Mouse (Mus musculus) heart, adult 18-20 months (tissue): ENCODE measurements at regions not wholly inside any gene's neighbourhood (a gene's known extent, or its start where the extent isn't known, plus 50 kb on each side); places are given as distances from the start of the nearest gene placed in this dataset.

Source experiments
- DNase-seq, 2 experiments: peaks; one replicate each; pipeline ENCODE4 v3.0.0; 2021 to 2022; ENCODE audit warnings: mixed read lengths in 1 of 2

- DNase-seq, result no peak
Measured at GRCm38 (mm10) chr6:100141225-100141624, 146.1 kb downstream of the Rybp start.

GRCm38 (mm10) chr6:100140581-100141114, 146.6 kb downstream of the Rybp start:
- no peak for DNase-seq

- DNase-seq, result no peak
Measured at GRCm38 (mm10) chr6:100139809-100140208, 147.5 kb downstream of the Rybp start.

GRCm38 (mm10) chr6:100138659-100139058, 148.6 kb downstream of the Rybp start:
- no peak for DNase-seq

- peak in 1 of 2 experiments; percentile 29 for DNase-seq
Measured at GRCm38 (mm10) chr6:100135177-100135576, 152.1 kb downstream of the Rybp start.

- no peak for DNase-seq
Measured at GRCm38 (mm10) chr6:100133970-100134369, 153.3 kb downstream of the Rybp start.

- peak in 1 of 2 experiments; percentile 29 for DNase-seq
Measured at GRCm38 (mm10) chr6:100132916-100133600, 154.2 kb downstream of the Rybp start.

- peak; percentile 85 to 88 for DNase-seq
Measured at GRCm38 (mm10) chr6:100127221-100128143, 159.8 kb downstream of the Rybp start.

GRCm38 (mm10) chr6:100126736-100127135, 160.5 kb downstream of the Rybp start:
- no peak for DNase-seq

- no peak for DNase-seq
Measured at GRCm38 (mm10) chr6:100126326-100126725, 161.0 kb downstream of the Rybp start.

GRCm38 (mm10) chr6:100121240-100121639, 166.0 kb downstream of the Rybp start:
- DNase-seq, result no peak

- DNase-seq, result no peak
Measured at GRCm38 (mm10) chr6:100120017-100120944, 167.0 kb downstream of the Rybp start.

- DNase-seq, result no peak
Measured at GRCm38 (mm10) chr6:100117084-100117483, 170.2 kb downstream of the Rybp start.

- no peak for DNase-seq
Measured at GRCm38 (mm10) chr6:100113393-100114137, 173.7 kb downstream of the Rybp start.

- DNase-seq, result peak; percentile 40 to 74
Measured at GRCm38 (mm10) chr6:100110981-100111660, 176.2 kb downstream of the Rybp start.

GRCm38 (mm10) chr6:100109979-100110378, 177.3 kb downstream of the Rybp start:
- DNase-seq, result peak; percentile 78 to 80

GRCm38 (mm10) chr6:100109351-100109750, 177.9 kb downstream of the Rybp start:
- DNase-seq, result no peak

GRCm38 (mm10) chr6:100107508-100107907, 179.8 kb downstream of the Rybp start:
- no peak for DNase-seq

- no peak for DNase-seq
Measured at GRCm38 (mm10) chr6:100107066-100107465, 180.2 kb downstream of the Rybp start.

GRCm38 (mm10) chr6:100100565-100101133, 186.6 kb downstream of the Rybp start:
- no peak for DNase-seq
